Mouse (Mus musculus): Measurements from ENCODE around the gene Borcs8. TPM values are rescaled to one million over a fixed set of nuclear protein-coding genes. Genes with fewer than 3 reads are reported as not detected.

Borcs8 gene
- polyA plus RNA-seq (2012; rRNA removed) = 23.9 and 27.1 TPM in 2 replicates

DNA sequence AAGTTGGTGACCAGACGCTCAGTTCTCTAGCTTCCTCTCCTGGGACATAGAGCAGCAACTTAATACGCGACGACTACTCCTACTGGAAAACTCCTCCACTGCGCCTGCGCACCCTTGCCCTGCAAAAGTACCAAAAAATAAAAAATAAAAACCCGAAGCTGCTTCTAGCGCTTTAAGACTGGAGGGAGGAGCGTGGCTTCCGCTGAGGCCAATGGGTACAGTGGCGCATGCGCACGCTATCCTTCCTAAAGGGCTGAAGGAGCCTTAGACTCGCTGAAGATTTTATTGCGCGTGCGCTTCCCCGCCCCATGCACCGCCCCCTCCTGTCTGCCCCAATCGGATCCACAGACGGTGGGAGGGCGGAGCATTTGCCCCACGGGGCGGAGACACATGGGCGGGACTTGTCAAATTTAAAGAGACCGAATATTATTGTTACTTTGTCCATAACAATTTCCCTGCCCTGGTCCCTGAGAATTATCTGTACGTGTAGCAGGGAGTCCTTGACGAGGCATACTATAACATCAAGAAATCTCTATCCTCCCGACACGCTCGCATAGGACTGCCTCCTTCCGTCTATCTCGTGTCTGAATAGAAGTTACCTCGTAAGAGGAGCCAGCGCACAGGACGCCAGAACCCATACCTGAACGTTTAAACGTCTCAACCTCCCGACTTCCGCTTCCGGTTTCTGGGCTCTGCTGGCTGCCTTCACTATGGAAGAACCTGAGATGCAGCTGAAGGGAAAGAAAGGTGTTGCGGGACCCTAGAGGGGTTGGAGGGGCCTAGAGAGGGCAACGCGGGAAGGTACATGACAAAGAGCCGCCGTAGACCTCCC, at the start of gene Borcs8, which contains the start of the genes Rfxank and Mef2b:
TSS of gene Borcs8 (plus strand) at position 474 of the 832 bp plus-strand sequence.
TSS of gene Rfxank (minus strand) at position 129 of the 832 bp plus-strand sequence.
TSS of gene Mef2b (plus strand) at position 686 of the 832 bp plus-strand sequence.

DNA sequence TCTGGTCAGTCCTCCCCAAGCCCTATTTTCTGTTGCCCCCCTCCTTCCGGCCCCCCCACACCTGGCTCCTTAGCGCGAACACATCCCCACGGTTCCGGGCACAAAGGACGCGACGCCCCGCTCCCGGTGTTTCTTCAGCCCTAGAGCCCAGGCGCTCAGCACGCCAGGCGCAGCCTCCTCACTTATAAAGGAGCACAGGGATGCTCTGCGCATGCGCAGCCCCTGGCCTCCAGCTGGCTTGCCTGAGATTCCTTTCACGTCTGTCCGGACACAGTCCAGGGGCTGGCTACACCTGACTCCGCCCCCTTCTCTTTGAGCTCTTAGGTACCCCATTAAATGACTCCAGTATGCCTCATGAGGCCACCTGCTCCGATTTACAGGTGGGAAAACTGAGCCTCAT, 18.6 kb upstream of the Borcs8 start, which contains the start of gene Ncan:
TSS of gene Ncan (minus strand) at position 207 of the 400 bp plus-strand sequence.

DNA sequence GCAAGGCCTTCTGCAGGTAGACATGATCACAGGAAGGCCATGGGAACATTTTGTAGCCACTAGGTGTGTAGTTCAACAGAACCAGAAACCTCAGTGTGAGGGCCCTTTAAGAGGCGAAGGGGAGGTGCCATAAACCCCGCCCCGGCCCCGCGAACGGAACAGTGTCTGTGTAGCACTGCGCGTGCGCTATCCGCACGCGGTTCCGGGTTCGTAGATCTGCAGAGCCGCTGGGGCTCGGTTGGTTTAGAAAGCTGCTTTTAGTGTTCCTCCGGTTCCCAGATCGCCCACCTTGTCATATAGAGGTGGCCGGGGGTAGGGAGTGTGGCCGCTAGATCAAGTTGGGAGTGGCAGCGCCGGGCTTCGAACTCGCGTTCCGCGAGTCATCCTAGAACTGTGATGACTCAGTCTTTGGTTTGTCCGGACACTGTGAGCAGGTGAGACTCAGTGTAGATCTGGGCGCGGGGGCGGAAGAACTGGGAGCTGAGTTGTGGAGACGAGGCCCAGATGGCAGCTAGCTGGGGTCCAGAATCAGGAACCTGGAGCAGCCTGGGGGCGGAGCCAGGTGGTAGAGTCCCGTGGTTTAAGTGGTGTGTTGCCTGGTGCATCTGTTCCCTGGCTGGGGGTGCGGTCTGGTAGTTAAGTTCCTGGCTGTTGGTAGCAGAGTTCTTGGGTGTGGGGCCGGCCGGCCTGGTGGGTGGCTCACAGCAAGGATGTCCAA, 8.0 kb upstream of the Borcs8 start, which contains the start of gene Nr2c2ap:
TSS of gene Nr2c2ap (plus strand) at position 168 of the 718 bp plus-strand sequence.

DNA sequence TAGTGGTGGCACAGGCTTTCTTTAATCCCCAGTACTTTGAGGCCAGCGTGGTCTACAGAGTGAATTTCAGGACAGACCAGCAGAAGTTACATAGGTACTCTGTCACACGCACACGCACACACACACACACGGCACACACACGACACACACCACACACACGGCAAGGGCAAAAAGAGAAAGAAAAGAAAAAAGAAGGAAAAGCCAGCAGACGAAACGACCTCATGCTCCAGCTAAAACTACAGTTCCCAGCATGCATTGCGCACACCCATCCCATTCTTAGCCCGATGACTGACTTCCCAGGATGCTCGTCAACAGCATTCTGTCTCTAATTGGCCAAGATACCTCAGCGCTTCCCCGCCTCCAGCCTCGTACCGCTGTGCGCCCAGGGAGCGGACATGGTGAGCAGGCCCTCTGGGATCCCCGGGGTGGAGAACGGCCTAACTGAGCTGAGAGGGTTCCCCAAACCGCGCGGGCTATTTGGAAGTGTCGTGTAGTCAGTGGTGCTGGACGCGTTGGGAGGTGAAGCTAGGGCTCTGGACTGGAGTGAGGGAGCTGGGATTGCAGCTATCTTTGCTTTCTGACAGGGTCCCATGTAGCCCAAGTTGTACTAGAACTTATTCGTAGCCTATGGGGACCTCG, 32.9 kb downstream of the Borcs8 start, which contains the start of gene Tmem161a:
TSS of gene Tmem161a (plus strand) at position 314 of the 639 bp plus-strand sequence.

Other genes with a start within 250 kb of the Borcs8 start
- gene Tssk6, start 237.3 kb upstream of the Borcs8 start, polyA plus RNA-seq (2012; rRNA removed) = 0.25 and 0.47 TPM in 2 replicates
- gene Ndufa13, start 236.9 kb upstream of the Borcs8 start, polyA plus RNA-seq (2012; rRNA removed) = 46.0 and 50.1 TPM in 2 replicates
- 0.27 and 0.41 TPM in 2 replicates for gene Yjefn3, start 236.8 kb upstream of the Borcs8 start, polyA plus RNA-seq (2012; rRNA removed)
- 17.5 and 20.3 TPM in 2 replicates for gene Gatad2a, start 143.1 kb upstream of the Borcs8 start, polyA plus RNA-seq (2012; rRNA removed)
- gene Mau2, start 96.8 kb upstream of the Borcs8 start, polyA plus RNA-seq (2012; rRNA removed) = 17.2 and 19.6 TPM in 2 replicates
- 6.5 and 7.2 TPM in 2 replicates for gene Sugp1, start 96.7 kb upstream of the Borcs8 start, polyA plus RNA-seq (2012; rRNA removed)
- gene Tm6sf2, start 66.6 kb upstream of the Borcs8 start, polyA plus RNA-seq (2012; rRNA removed) = 1.1 and 1.2 TPM in 2 replicates
- gene Hapln4, start 56.0 kb upstream of the Borcs8 start, polyA plus RNA-seq (2012; rRNA removed) = 0.05 TPM in 2 replicates
- 0.02 TPM in 1 of 2 replicates, not detected in the other for gene Ncan, start 18.6 kb upstream of the Borcs8 start, polyA plus RNA-seq (2012; rRNA removed)
- gene Nr2c2ap, start 8.2 kb upstream of the Borcs8 start, polyA plus RNA-seq (2012; rRNA removed) = 11.3 and 12.4 TPM in 2 replicates
- gene Rfxank, start 345 bp upstream of the Borcs8 start, polyA plus RNA-seq (2012; rRNA removed) = 4.6 and 5.4 TPM in 2 replicates
- 0.01 and 0.07 TPM in 2 replicates for gene Mef2b, start 212 bp downstream of the Borcs8 start, polyA plus RNA-seq (2012; rRNA removed)
- gene Tmem161a, start 32.9 kb downstream of the Borcs8 start, polyA plus RNA-seq (2012; rRNA removed) = 29.4 and 31.9 TPM in 2 replicates
- 12.0 and 13.6 TPM in 2 replicates for gene Slc25a42, start 72.8 kb downstream of the Borcs8 start, polyA plus RNA-seq (2012; rRNA removed)
- 16.4 and 16.8 TPM in 2 replicates for gene Sugp2, start 94.7 kb downstream of the Borcs8 start, polyA plus RNA-seq (2012; rRNA removed)
- 11.0 and 13.4 TPM in 2 replicates for gene Armc6, start 95.0 kb downstream of the Borcs8 start, polyA plus RNA-seq (2012; rRNA removed)
- 5.7 and 6.2 TPM in 2 replicates for gene Homer3, start 143.3 kb downstream of the Borcs8 start, polyA plus RNA-seq (2012; rRNA removed)
- gene Ddx49, start 163.0 kb downstream of the Borcs8 start, polyA plus RNA-seq (2012; rRNA removed) = 20.7 and 21.4 TPM in 2 replicates
- gene Cope, start 163.0 kb downstream of the Borcs8 start, polyA plus RNA-seq (2012; rRNA removed) = 126 and 139 TPM in 2 replicates
- 0.09 and 0.14 TPM in 2 replicates for gene Cers1, start 176.3 kb downstream of the Borcs8 start, polyA plus RNA-seq (2012; rRNA removed)
- 0.02 and 0.09 TPM in 2 replicates for gene Gdf1, start 190.3 kb downstream of the Borcs8 start, polyA plus RNA-seq (2012; rRNA removed)
- gene Upf1, start 213.8 kb downstream of the Borcs8 start, polyA plus RNA-seq (2012; rRNA removed) = 10.6 and 15.5 TPM in 2 replicates
- gene Comp, start 234.1 kb downstream of the Borcs8 start, polyA plus RNA-seq (2012; rRNA removed) = 0.36 and 0.40 TPM in 2 replicates

Measured in liver, embryonic 14 days (tissue).